Mouse (Mus musculus) forebrain, embryonic 13.5 days (tissue): Measurements from ENCODE around the gene Nbeal1. TPM values are rescaled to one million over a fixed set of nuclear protein-coding genes. Genes with fewer than 3 reads are reported as not detected.

ENCODE experiments used
- ATAC-seq: fragments of 200-750 bp; cut with Nextera tagmentation; 2 replicates; pipeline ENCODE4 v1.8.0; 2017
- H3K27ac ChIP-seq: fragments of 300-500 bp; sonication (generic); 2 replicates; pipeline ENCODE4 v1.5.1; 2015; ENCODE audit warnings: inconsistent platforms, mild to moderate bottlenecking, moderate library complexity
- H3K27me3 ChIP-seq: fragments of 300-500 bp; sonication (generic); 2 replicates; pipeline ENCODE4 v1.6.1; 2015; ENCODE audit warnings: mild to moderate bottlenecking, inconsistent platforms
- H3K36me3 ChIP-seq: fragments of 300-500 bp; sonication (generic); 2 replicates; pipeline ENCODE4 v1.6.1; 2015; ENCODE audit warnings: mild to moderate bottlenecking, inconsistent platforms; ENCODE audit not compliant: poor library complexity, severe bottlenecking
- H3K4me1 ChIP-seq: fragments of 300-500 bp; sonication (generic); 2 replicates; pipeline ENCODE4 v1.6.1; 2015; ENCODE audit warnings: inconsistent platforms
- H3K4me2 ChIP-seq: fragments of 300-500 bp; sonication (generic); 2 replicates; pipeline ENCODE4 v1.6.1; 2015; ENCODE audit warnings: inconsistent platforms, mild to moderate bottlenecking, moderate library complexity
- H3K4me3 ChIP-seq: fragments of 300-500 bp; sonication (generic); 2 replicates; pipeline ENCODE4 v1.5.1; 2015; ENCODE audit warnings: mild to moderate bottlenecking, inconsistent platforms
- H3K9ac ChIP-seq: fragments of 300-500 bp; sonication (generic); 2 replicates; pipeline ENCODE4 v1.6.1; 2015; ENCODE audit warnings: mild to moderate bottlenecking, inconsistent platforms
- H3K9me3 ChIP-seq: fragments of 300-500 bp; sonication (generic); replicated peaks from 2 replicates; pipeline ENCODE4 v1.6.1; 2016; ENCODE audit warnings: inconsistent platforms
- WGBS: fragments of 180-500 bp; shearing (Covaris S2); methylation state at CpG from one replicate; pipeline ENCODE4 v1.1.7; 2015; 5-methylcytosine and 5-hydroxymethylcytosine counted together
- polyA plus RNA-seq: library from polyadenylated mRNA; unstranded; fragments of >200 nt; fragmentation: Nextera tagmentation; extraction: Ambion mirVana; gene quantifications from 2 replicates; pipeline ENCODE4 v1.2.1, GENCODE M21; 2015

Nbeal1 gene
- polyA plus RNA-seq, 1 experiment from 2014 or later, result 6.8 TPM

GRCm38 (mm10) chr1:60352786-60353185, 172.4 kb downstream of the Nbeal1 start:
- no peaks in the 10 kb centered on the region for H3K27me3 ChIP-seq
- H3K4me1 ChIP-seq, result no peaks in the 10 kb centered on the region
- no peak for ATAC-seq
- 91% methylated on average over 5 of the region's 5 CpGs for WGBS
- H3K36me3 ChIP-seq, result peaks cover 17% of the 10 kb centered on the region
- H3K4me2 ChIP-seq, result no peak overlapping the region
- no peak overlapping the region for H3K27ac ChIP-seq
- peaks cover 11% of the 10 kb centered on the region for H3K9me3 ChIP-seq
- H3K9ac ChIP-seq, result no peak overlapping the region
- no peak overlapping the region for H3K4me3 ChIP-seq

- H3K27ac ChIP-seq, result no peak overlapping the region
- WGBS, result 96% methylated on average over 1 of the region's 1 CpGs
Measured at GRCm38 (mm10) chr1:60361626-60362025, 181.2 kb downstream of the Nbeal1 start.

GRCm38 (mm10) chr1:60376556-60376955, 196.2 kb downstream of the Nbeal1 start:
- Histone ChIP-seq H3K9me3 (no peaks in the 10 kb centered on the region), H3K4me2 (no peak overlapping the region), H3K27ac (no peak overlapping the region), H3K9ac (no peak overlapping the region), H3K27me3 (no peaks in the 10 kb centered on the region), H3K36me3 (peaks cover 44% of the 10 kb centered on the region), H3K4me3 (no peak overlapping the region), H3K4me1 (no peaks in the 10 kb centered on the region)
- 90% methylated on average over 1 of the region's 1 CpGs for WGBS
- no peak for ATAC-seq

More at GRCm38 (mm10) chr1:60361626-60362025, 181.2 kb downstream of the Nbeal1 start:
- H3K9ac ChIP-seq, result no peak overlapping the region
- H3K27me3 ChIP-seq, result no peaks in the 10 kb centered on the region
- peaks cover 13% of the 10 kb centered on the region; the same call in 1 of the 2 replicates for H3K36me3 ChIP-seq
- H3K9me3 ChIP-seq, result no peaks in the 10 kb centered on the region
- no peak overlapping the region for H3K4me2 ChIP-seq
- H3K4me3 ChIP-seq, result no peak overlapping the region
- no peak for ATAC-seq
- H3K4me1 ChIP-seq, result no peaks in the 10 kb centered on the region

- Histone ChIP-seq H3K27me3 (no peaks in the 10 kb centered on the region), H3K27ac (no peak overlapping the region), H3K4me3 (no peak overlapping the region), H3K9ac (no peak overlapping the region), H3K4me2 (no peak overlapping the region), H3K9me3 (no peaks in the 10 kb centered on the region), H3K4me1 (no peaks in the 10 kb centered on the region), H3K36me3 (peaks cover 29% of the 10 kb centered on the region)
- no peak for ATAC-seq
- 97% methylated on average over 3 of the region's 3 CpGs for WGBS
Measured at GRCm38 (mm10) chr1:60381910-60382309, 201.5 kb downstream of the Nbeal1 start.

Other genes starting within 250 kb of the Nbeal1 start
- gene Ica1l, start 137.4 kb upstream of the Nbeal1 start, polyA plus RNA-seq, result 11.4 and 13.4 TPM in 2 replicates
- 6.6 and 6.9 TPM in 2 replicates for gene Carf, start 82.4 kb upstream of the Nbeal1 start, polyA plus RNA-seq
- 50.8 and 54.0 TPM in 2 replicates for gene Wdr12, start 82.0 kb upstream of the Nbeal1 start, polyA plus RNA-seq
- gene Cyp20a1, start 162.7 kb downstream of the Nbeal1 start, polyA plus RNA-seq, result 14.5 and 14.6 TPM in 2 replicates
- gene Abi2, start 229.0 kb downstream of the Nbeal1 start, polyA plus RNA-seq, result 55.0 and 58.0 TPM in 2 replicates